Mouse (Mus musculus) kidney, embryonic 14.5 days (tissue): ENCODE measurements around the gene Tmem182. TPM values are rescaled to one million over a fixed set of nuclear protein-coding genes. Genes with fewer than 3 reads are reported as not detected.

Experiments used
- ATAC-seq: fragments of 200-750 bp; cut with Nextera tagmentation; 2 replicates; pipeline ENCODE4 v1.8.0; 2017; ENCODE audit warnings: moderate number of reproducible peaks, mild to moderate bottlenecking, moderate TSS enrichment, moderate library complexity; ENCODE audit not compliant: low FRiP score, low TSS enrichment
- H3K27ac ChIP-seq: fragments of 300-500 bp; sonication (generic); 2 replicates; pipeline ENCODE4 v1.5.1; 2014; ENCODE audit warnings: low read depth, mild to moderate bottlenecking, low read length, moderate library complexity, mixed read lengths
- H3K27me3 ChIP-seq: fragments of 300-500 bp; sonication (generic); 2 replicates; pipeline ENCODE4 v1.6.1; 2014; ENCODE audit warnings: mild to moderate bottlenecking, low read length; ENCODE audit not compliant: control insufficient read depth, insufficient read depth
- H3K36me3 ChIP-seq: fragments of 300-500 bp; sonication (generic); 2 replicates; pipeline ENCODE4 v1.6.1; 2014; ENCODE audit warnings: low read length, mixed read lengths; ENCODE audit not compliant: control insufficient read depth, insufficient read depth
- H3K4me1 ChIP-seq: fragments of 300-500 bp; sonication (generic); 2 replicates; pipeline ENCODE4 v1.6.1; 2014; ENCODE audit warnings: low read length, mixed read lengths; ENCODE audit not compliant: control insufficient read depth, insufficient read depth
- H3K4me2 ChIP-seq: fragments of 300-500 bp; sonication (generic); replicated peaks from 2 replicates; pipeline ENCODE4 v1.6.1; 2014; ENCODE audit warnings: low read depth, mild to moderate bottlenecking, low read length
- H3K4me3 ChIP-seq: fragments of 300-500 bp; sonication (generic); 2 replicates; pipeline ENCODE4 v1.5.1; 2014; ENCODE audit warnings: mild to moderate bottlenecking, low read length
- H3K9ac ChIP-seq: fragments of 300-500 bp; sonication (generic); 2 replicates; pipeline ENCODE4 v1.6.1; 2014; ENCODE audit warnings: low read depth, mild to moderate bottlenecking, low read length, moderate library complexity
- H3K9me3 ChIP-seq: fragments of 300-500 bp; sonication (generic); 2 replicates; pipeline ENCODE4 v1.6.1; 2016; ENCODE audit warnings: low read length; ENCODE audit not compliant: control insufficient read depth
- WGBS: fragments of 180-500 bp; shearing (Covaris S2); extraction: QIAGEN DNeasy Blood & Tissue Kit; methylation state at CpG from one replicate; pipeline ENCODE4 v1.1.7; 2014; 5-methylcytosine and 5-hydroxymethylcytosine counted together
- polyA plus RNA-seq: library from polyadenylated mRNA; unstranded; fragments of >200 nt; fragmentation: Nextera tagmentation; extraction: Ambion mirVana; gene quantifications from 2 replicates; pipeline ENCODE4 v1.2.1, GENCODE M21; 2014

Tmem182 gene
- polyA plus RNA-seq, 1 experiment from 2014 or later, result 0.50 TPM

DNA sequence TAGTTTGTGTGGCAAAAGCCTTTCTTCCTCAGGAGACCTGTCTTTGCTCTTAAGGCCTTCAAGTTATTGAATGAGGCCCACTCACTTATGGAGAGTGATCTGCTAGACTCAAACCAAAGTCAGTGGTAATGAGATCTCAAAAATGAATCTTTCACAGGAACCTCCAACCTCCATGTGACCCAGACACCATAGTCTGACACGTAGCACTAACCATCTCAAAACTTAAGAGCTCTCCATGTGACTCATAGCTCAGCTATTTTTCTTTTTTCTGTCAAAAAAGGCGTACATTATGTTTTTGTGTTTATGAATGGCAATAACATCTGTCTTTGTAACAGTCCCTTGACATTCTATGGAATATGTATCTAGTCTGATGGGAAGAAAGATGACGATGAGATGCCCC, 3.2 kb downstream of the Tmem182 start:
- H3K4me3 ChIP-seq, result no peak overlapping the region
- H3K27me3 ChIP-seq, result no peaks in the 10 kb centered on the region
- H3K4me2 ChIP-seq, result no peak overlapping the region
- no peaks in the 10 kb centered on the region for H3K9me3 ChIP-seq
- no peak overlapping the region for H3K27ac ChIP-seq
- no peaks in the 10 kb centered on the region for H3K4me1 ChIP-seq
- H3K9ac ChIP-seq, result no peak overlapping the region
- WGBS, result 92% methylated on average over 3 of the region's 3 CpGs
- no peaks in the 10 kb centered on the region for H3K36me3 ChIP-seq
- no peak for ATAC-seq

DNA sequence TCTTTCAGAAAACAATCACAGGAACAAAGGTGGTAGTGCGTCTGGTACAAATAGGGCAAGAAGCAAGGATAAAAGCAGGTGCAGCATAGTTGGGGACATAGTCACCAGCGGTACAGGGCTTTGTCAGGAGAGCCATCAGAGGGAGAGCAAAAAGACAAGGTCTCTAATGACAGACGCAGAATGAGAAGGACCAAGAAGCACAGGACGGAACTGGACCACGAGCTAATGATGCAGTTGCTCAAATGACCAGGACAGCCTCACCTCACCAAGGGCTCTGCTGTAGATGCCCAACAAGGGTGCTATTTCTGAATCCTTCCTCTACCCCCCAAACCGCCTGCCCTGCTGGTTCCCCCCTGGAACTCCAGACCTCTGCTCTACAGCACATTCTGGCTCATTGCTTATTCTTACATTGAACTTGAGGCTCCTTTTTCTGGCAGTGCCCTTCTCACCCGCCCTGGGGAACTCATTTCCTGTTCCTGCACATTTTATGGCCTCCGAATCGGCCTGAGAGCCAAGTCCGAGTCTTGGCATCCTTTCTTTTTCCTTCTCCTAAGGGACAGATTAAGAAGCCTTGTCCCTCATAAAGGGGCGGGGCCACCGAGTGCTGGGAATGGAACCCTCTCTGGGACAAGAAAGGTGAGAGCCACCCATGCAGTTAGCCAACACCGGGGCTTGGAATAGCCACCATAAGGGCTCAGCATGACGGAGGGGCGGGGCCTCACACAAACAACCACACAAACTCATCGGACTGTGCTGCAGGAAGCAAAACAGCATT, 9.9 kb downstream of the Tmem182 start:
- H3K27me3 ChIP-seq, result no peaks in the 10 kb centered on the region
- WGBS, result 44% methylated on average over 16 of the region's 16 CpGs
- no peaks in the 10 kb centered on the region for H3K4me1 ChIP-seq
- peak overlapping the region; percentile 32 for H3K4me2 ChIP-seq
- ATAC-seq, result peak; percentile 60; the same call in 1 of the 2 replicates
- no peak overlapping the region for H3K4me3 ChIP-seq
- no peak overlapping the region for H3K27ac ChIP-seq
- H3K9ac ChIP-seq, result no peak overlapping the region
- H3K9me3 ChIP-seq, result no peaks in the 10 kb centered on the region
- H3K36me3 ChIP-seq, result no peaks in the 10 kb centered on the region

DNA sequence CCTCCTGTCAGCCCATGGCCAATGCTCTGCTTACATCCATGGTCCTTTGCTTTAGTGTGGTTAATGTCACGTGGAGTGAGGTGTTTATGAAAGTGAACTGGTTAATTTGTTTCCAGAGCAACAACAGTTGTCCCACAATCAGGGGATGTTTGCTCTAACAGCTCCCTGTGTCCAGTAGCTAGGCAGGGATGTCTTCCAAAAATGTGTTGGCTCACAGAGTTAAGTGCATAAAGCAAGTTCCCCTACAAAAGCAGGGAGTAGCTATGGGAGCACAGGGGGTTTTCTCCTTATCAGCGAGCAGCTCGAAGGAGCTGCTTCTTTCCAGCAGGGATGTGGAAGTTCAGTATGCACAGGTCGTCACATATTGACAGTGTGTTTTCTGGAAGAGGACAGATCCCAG, 19.1 kb downstream of the Tmem182 start:
- ATAC-seq, result no peak
- no peak overlapping the region for H3K27ac ChIP-seq
- no peak overlapping the region for H3K9ac ChIP-seq
- H3K27me3 ChIP-seq, result no peaks in the 10 kb centered on the region
- no peak overlapping the region for H3K4me2 ChIP-seq
- no peaks in the 10 kb centered on the region for H3K4me1 ChIP-seq
- H3K9me3 ChIP-seq, result no peaks in the 10 kb centered on the region
- H3K36me3 ChIP-seq, result no peaks in the 10 kb centered on the region
- WGBS, result 72% methylated on average over 4 of the region's 4 CpGs
- no peak overlapping the region for H3K4me3 ChIP-seq

DNA sequence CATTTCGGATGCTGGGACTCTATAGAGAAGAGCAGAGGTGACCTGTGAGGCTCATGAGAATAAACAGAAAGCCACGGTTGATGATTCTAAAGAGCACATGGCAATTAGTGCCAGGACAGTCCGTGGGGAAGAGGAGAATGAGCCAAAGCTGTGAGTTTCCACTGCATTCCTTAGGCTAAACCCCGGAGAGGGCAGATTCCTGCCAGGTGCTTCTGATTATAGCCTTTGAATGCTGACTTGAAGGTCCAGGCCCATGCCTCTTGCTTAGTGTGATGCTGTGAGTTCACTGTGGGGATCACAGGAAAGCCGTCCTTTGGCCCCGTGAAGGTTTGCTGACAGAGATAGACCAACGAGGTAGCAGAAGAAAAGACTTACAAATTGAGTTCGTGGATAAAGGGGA, 19.5 kb downstream of the Tmem182 start:
- Histone ChIP-seq H3K9me3 (no peaks in the 10 kb centered on the region), H3K36me3 (no peaks in the 10 kb centered on the region), H3K9ac (no peak overlapping the region), H3K27me3 (no peaks in the 10 kb centered on the region), H3K4me2 (no peak overlapping the region), H3K27ac (no peak overlapping the region), H3K4me1 (no peaks in the 10 kb centered on the region), H3K4me3 (no peak overlapping the region)
- 81% methylated on average over 8 of the region's 8 CpGs for WGBS
- no peak for ATAC-seq

DNA sequence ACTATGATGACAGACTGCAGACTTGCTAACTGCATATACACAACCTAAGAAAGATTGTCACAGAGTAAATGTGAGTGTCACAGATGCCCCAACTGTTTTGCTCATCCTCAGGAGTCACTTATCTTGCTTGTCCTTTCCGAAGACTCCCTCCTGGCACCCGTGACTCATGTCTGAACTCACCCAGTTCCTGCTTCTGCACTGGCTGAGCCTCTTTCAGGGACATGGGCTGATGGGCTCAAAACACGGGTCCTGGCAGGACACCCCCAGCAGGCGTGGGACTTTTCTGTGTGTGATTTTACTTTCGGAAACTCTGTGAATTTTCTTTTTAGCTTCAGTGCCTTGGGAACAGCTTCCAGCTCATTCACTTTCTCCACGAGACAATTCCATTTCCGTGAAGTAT, 20.4 kb downstream of the Tmem182 start:
- Histone ChIP-seq H3K27me3 (no peaks in the 10 kb centered on the region), H3K4me1 (no peaks in the 10 kb centered on the region), H3K4me3 (no peak overlapping the region), H3K9me3 (no peaks in the 10 kb centered on the region), H3K9ac (no peak overlapping the region), H3K27ac (no peak overlapping the region), H3K4me2 (no peak overlapping the region), H3K36me3 (no peaks in the 10 kb centered on the region)
- no peak for ATAC-seq
- 79% methylated on average over 7 of the region's 7 CpGs for WGBS

DNA sequence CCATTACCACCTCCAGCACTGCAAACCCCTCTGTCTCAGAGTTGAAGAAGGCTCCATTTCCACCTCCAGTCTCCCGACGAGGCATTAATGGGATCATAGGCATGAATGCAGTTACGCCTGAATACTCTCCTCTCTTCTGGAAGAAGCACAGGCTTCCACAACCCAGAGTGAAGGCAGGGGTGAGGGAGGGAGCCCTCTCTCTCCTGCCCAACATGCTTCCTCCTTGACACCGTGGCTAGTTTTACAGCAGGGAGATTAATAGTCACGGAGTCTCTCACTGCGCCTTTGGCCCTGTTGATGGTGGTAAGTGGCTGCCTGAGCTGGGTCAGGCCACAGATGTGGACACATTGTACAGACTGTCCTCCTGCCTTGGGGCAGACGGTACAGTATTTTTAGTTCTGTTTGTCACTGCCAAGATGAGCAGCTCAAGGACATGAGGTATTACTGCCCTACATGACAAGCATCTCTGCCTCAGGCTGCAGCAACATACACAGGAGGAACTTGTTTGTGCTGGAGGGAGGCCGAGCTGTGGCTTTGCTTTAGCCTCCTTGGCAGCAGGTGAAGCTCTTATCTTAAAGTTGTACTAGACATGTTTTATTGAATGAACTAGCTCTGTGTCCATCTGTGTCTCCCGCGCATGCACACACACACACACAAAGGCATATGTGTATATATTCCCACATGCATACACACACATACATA, 24.0 kb downstream of the Tmem182 start:
- ATAC-seq, result no peak
- H3K36me3 ChIP-seq, result no peaks in the 10 kb centered on the region
- no peak overlapping the region for H3K27ac ChIP-seq
- H3K9ac ChIP-seq, result no peak overlapping the region
- H3K9me3 ChIP-seq, result no peaks in the 10 kb centered on the region
- no peak overlapping the region for H3K4me2 ChIP-seq
- H3K27me3 ChIP-seq, result no peaks in the 10 kb centered on the region
- H3K4me1 ChIP-seq, result no peaks in the 10 kb centered on the region
- no peak overlapping the region for H3K4me3 ChIP-seq
- 42% methylated on average over 10 of the region's 10 CpGs for WGBS

DNA sequence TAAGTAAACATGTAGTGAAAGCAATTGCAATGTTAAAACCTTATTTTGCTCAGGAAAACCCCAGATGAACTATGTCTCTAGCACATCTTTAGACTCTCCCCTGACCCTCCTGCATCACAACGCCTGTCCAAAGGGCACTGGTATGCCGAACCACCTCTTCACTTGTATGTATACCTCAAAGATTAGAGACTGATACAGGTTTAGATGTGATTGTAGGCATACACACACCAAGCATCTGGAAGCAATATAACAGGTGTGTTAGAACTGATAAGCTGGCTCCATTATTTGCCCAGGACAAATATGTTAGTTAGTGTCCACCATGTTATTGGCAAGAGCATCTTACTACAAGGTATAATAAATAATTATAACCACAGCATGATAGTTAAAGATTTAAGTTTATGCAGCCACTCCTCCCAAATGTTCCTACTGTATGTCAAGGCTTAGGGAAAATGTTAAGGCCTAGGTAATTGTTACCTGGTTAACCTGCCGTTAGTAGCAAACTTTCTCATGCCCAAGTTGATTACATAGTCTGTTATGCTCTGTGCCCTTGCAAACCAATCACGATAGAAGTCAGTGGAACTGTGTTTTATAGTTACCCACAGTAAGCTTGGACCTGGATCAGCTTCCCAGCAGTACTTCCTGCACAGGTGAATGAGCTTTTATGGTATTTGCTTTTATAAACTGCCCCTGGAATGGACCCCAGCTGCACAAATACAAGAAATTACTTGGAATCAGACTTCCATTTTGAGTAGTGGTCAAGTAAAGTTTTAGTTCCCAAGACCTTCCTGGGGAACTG, 25.5 kb downstream of the Tmem182 start:
- ATAC-seq, result no peak
- Histone ChIP-seq H3K27ac (no peak overlapping the region), H3K27me3 (no peaks in the 10 kb centered on the region), H3K4me2 (no peak overlapping the region), H3K36me3 (no peaks in the 10 kb centered on the region), H3K4me1 (no peaks in the 10 kb centered on the region), H3K9me3 (no peaks in the 10 kb centered on the region), H3K9ac (no peak overlapping the region), H3K4me3 (no peak overlapping the region)
- WGBS, result 91% methylated on average over 4 of the region's 4 CpGs

DNA sequence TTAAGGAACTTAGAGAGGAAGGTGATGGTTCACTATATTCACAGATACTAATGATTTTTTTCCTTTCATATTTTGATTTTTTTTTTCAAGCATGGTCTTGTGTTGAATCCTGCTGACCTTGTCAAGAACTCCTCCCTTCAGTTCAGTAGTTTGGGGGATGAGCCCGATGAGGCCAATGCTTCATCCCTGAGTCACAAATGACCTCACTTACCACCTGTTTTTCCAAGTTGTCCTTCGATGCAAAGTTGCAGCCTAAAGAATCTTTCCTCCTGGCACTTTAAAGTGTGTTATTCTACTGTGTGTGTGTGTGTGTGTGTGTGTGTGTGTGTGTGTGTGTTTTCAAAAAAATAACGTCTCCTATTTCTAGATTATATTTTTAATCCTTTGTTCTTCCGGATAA, 30.1 kb downstream of the Tmem182 start:
- WGBS, result 84% methylated on average over 4 of the region's 4 CpGs
- Histone ChIP-seq H3K4me2 (no peak overlapping the region), H3K27ac (no peak overlapping the region), H3K27me3 (no peaks in the 10 kb centered on the region), H3K9ac (no peak overlapping the region), H3K9me3 (no peaks in the 10 kb centered on the region), H3K36me3 (no peaks in the 10 kb centered on the region), H3K4me3 (no peak overlapping the region), H3K4me1 (no peaks in the 10 kb centered on the region)
- no peak for ATAC-seq

DNA sequence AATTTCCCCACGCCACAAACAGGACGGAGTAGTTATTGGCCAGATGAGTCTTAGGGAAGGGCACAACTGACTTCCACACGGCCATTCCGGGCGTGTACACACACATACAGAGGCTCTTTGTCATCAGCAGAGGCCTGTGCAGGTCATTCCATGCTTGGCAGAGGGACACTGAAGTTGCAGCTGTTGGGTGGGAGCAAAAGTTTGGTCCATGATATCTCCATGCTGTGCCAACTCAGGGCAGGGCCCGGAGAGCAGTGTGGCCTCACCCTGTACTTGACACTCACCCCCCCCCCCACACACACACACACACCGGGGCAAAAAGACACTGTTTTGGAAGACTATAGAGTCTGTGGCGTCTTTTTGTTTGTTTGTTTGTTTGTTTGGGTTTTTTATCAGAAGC, 35.2 kb downstream of the Tmem182 start:
- no peaks in the 10 kb centered on the region for H3K27me3 ChIP-seq
- ATAC-seq, result no peak
- H3K9me3 ChIP-seq, result no peaks in the 10 kb centered on the region
- no peaks in the 10 kb centered on the region for H3K36me3 ChIP-seq
- H3K9ac ChIP-seq, result no peak overlapping the region
- no peak overlapping the region for H3K4me2 ChIP-seq
- H3K4me3 ChIP-seq, result no peak overlapping the region
- no peak overlapping the region for H3K27ac ChIP-seq
- H3K4me1 ChIP-seq, result no peaks in the 10 kb centered on the region
- 92% methylated on average over 8 of the region's 8 CpGs for WGBS
